In genomic region chr11:69053848-69054247, GRCm38 (mm10) we compare ENCODE assay signal across 30 mouse cellular contexts. TPM values are rescaled to one million over a fixed set of nuclear protein-coding genes. Genes with fewer than 3 reads are reported as not detected.
DNase-seq lines count a peak whose midpoint lies in the region; ATAC-seq and TF ChIP-seq lines count a peak whose summit lies in the region.
"Had no signal": no experiment of that assay in that cellular context is flagged by ENCODE, and none has a peak within 500 bp of the region (broad histone marks: within the 10 kb centered on the region; RNA-seq: fewer than 3 reads in every experiment).

No protein-coding gene starts in this region.

- H3K4me3 ChIP-seq in thymus, adult 2 months (ENCODE audit: control insufficient read depth, insufficient read depth, low read length) = no peak overlapping the region
- no peak overlapping the region for H3K4me3 ChIP-seq in midbrain, embryonic 15.5 days
- H3K4me3 ChIP-seq: embryonic facial prominence, embryonic 13.5 days; forebrain, embryonic 10.5 days; intestine, embryonic 15.5 days; limb, embryonic 13.5 days; megakaryocyte, embryonic 14.5 days; midbrain, embryonic 12.5 days; stomach, embryonic 15.5 days had no signal

- H3K27ac ChIP-seq in thymus, adult 2 months (ENCODE audit: control insufficient read depth, insufficient read depth, low read length) = no peak overlapping the region
- H3K27ac ChIP-seq in midbrain, embryonic 15.5 days = no peak overlapping the region
- H3K27ac ChIP-seq: embryonic facial prominence, embryonic 13.5 days; forebrain, embryonic 10.5 days; intestine, embryonic 15.5 days; kidney, postnatal 0 days; limb, embryonic 13.5 days; midbrain, embryonic 12.5 days; stomach, embryonic 15.5 days had no signal

- no peak overlapping the region for H3K4me2 ChIP-seq in midbrain, embryonic 15.5 days
- H3K4me2 ChIP-seq: embryonic facial prominence, embryonic 13.5 days; intestine, embryonic 15.5 days; limb, embryonic 13.5 days; liver, embryonic 11.5 days; midbrain, embryonic 12.5 days; stomach, embryonic 15.5 days had no signal

- DNase-seq in thymus, postnatal 0 days (ENCODE audit: low spot score) = peak; percentile 54
- no peak for DNase-seq in thymus, adult 2 months
- peak; percentile 61 for DNase-seq in naive thymus-derived CD4-positive, alpha-beta T cell, adult 2 months (ENCODE audit: low read depth)
- DNase-seq in left cerebral cortex, adult 9 months (ENCODE audit: low spot score in 2 of 2) = no peak
- DNase-seq in adrenal gland, adult 2 months = no peak
- DNase-seq: adrenal gland, adult 8-10 months; cerebellum, adult 8-10 months; cerebellum, postnatal 25 days; embryo, embryonic 11 days; forebrain, postnatal 0 days; heart, postnatal 14 days; kidney, adult 8-10 months; kidney, postnatal 4 days; lung, postnatal 4 days; retina, postnatal 1 day; right cerebral cortex, postnatal 14 days had no signal

- no peaks in the 10 kb centered on the region for H3K27me3 ChIP-seq in thymus, adult 2 months (ENCODE audit: control insufficient read depth, insufficient read depth, low read length)
- H3K27me3 ChIP-seq in midbrain, embryonic 15.5 days (replicated peaks) = no peaks in the 10 kb centered on the region
- H3K27me3 ChIP-seq: embryonic facial prominence, embryonic 13.5 days; intestine, embryonic 15.5 days; limb, embryonic 13.5 days; megakaryocyte, embryonic 14.5 days; midbrain, embryonic 12.5 days; Patski; stomach, embryonic 15.5 days had no signal

- TF ChIP-seq CTCF in thymus, adult 2 months (IDR thresholded peaks at IDR 0.05; ENCODE audit: borderline replicate concordance, control insufficient read depth, extremely low read depth, insufficient read depth, low read length, poor library complexity) = no peak

- WGBS in thymus, adult 2 months = 31% methylated on average over 3 of the region's 3 CpGs
- 76% methylated on average over 3 of the region's 3 CpGs for WGBS in midbrain, embryonic 15.5 days

- H3K9me3 ChIP-seq in midbrain, embryonic 15.5 days = no peaks in the 10 kb centered on the region
- H3K9me3 ChIP-seq: embryonic facial prominence, embryonic 13.5 days; forebrain, embryonic 10.5 days; intestine, embryonic 15.5 days; limb, embryonic 13.5 days; megakaryocyte, embryonic 14.5 days; midbrain, embryonic 12.5 days; stomach, embryonic 15.5 days had no signal

- 0 out of 2 replicates have a peak, but pooled peaks have one; percentile 33 for ATAC-seq in common myeloid progenitor, adult 5-6 weeks (replicated peaks; ENCODE audit: low read depth, poor library complexity, severe bottlenecking)
- no peak for ATAC-seq in midbrain, embryonic 15.5 days (replicated peaks)
- ATAC-seq: activated CD4-positive, CD25-positive, alpha-beta regulatory T cell, adult 4 months; forebrain, postnatal 0 days; hindbrain, embryonic 16.5 days; intestine, embryonic 15.5 days; Patski had no signal

- peaks cover 18% of the 10 kb centered on the region for H3K4me1 ChIP-seq in thymus, adult 2 months (replicated peaks; ENCODE audit: control insufficient read depth, insufficient read depth, low read length)
- H3K4me1 ChIP-seq in midbrain, embryonic 15.5 days = peaks cover 11% of the 10 kb centered on the region

- peaks cover 4% of the 10 kb centered on the region for H3K36me3 ChIP-seq in thymus, adult 2 months (ENCODE audit: control insufficient read depth, insufficient read depth, low read length)
- no peaks in the 10 kb centered on the region for H3K36me3 ChIP-seq in midbrain, embryonic 15.5 days (replicated peaks)

- TF ChIP-seq POLR2A in thymus, adult 2 months (IDR thresholded peaks at IDR 0.05; ENCODE audit: control insufficient read depth, extremely low read depth, insufficient read depth, low read length, poor library complexity) = no peak

- H3K9ac ChIP-seq in midbrain, embryonic 15.5 days = no peak overlapping the region
- H3K9ac ChIP-seq: embryonic facial prominence, embryonic 13.5 days; forebrain, postnatal 0 days; intestine, embryonic 15.5 days; limb, embryonic 13.5 days; midbrain, embryonic 12.5 days; stomach, embryonic 15.5 days had no signal

RNA-seq across cellular contexts. Expression of gene Borcs6, which starts 5.7 kb away (rescaled TPM):
- 9.8 and 12.4 TPM in 2 replicates for polyA plus RNA-seq in thymus, postnatal 0 days (2015; fragmentation: Nextera tagmentation; extraction: Ambion mirVana)
- 18.0 TPM in 2 replicates for polyA plus RNA-seq in thymus, adult 2 months (2012; rRNA removed)
- 4.5 and 5.4 TPM in 2 replicates for total RNA-seq in common myeloid progenitor, adult 5-6 weeks (2017)
- total RNA-seq in adrenal gland, adult 2 months (2021) = 10 to 100 TPM; 21.3 to 26.4 TPM
- 38.9 and 41.4 TPM in 2 replicates for polyA plus RNA-seq in adrenal gland, adult 2 months (2012; rRNA removed)
- polyA plus RNA-seq in midbrain, embryonic 15.5 days (2015; fragmentation: Nextera tagmentation; extraction: Ambion mirVana) = 20.5 and 21.2 TPM in 2 replicates

RNA-seq across cellular contexts. Expression of gene Aurkb, which starts 8.4 kb away (rescaled TPM):
- polyA plus RNA-seq in thymus, postnatal 0 days (2015; fragmentation: Nextera tagmentation; extraction: Ambion mirVana) = 134 and 154 TPM in 2 replicates
- 192 and 276 TPM in 2 replicates for polyA plus RNA-seq in thymus, adult 2 months (2012; rRNA removed)
- total RNA-seq in common myeloid progenitor, adult 5-6 weeks (2017) = 89.5 and 121 TPM in 2 replicates
- 1 to 10 TPM; 1.7 to 2.8 TPM for total RNA-seq in adrenal gland, adult 2 months (2021)
- 10.8 and 11.2 TPM in 2 replicates for polyA plus RNA-seq in adrenal gland, adult 2 months (2012; rRNA removed)
- 17.7 and 23.9 TPM in 2 replicates for polyA plus RNA-seq in midbrain, embryonic 15.5 days (2015; fragmentation: Nextera tagmentation; extraction: Ambion mirVana)

RNA-seq across cellular contexts. Expression of gene Tmem107, which starts 16.8 kb away (rescaled TPM):
- 29.8 and 33.2 TPM in 2 replicates for polyA plus RNA-seq in thymus, postnatal 0 days (2015; fragmentation: Nextera tagmentation; extraction: Ambion mirVana)
- polyA plus RNA-seq in thymus, adult 2 months (2012; rRNA removed) = 31.1 and 33.0 TPM in 2 replicates
- 23.2 and 26.3 TPM in 2 replicates for total RNA-seq in common myeloid progenitor, adult 5-6 weeks (2017)
- 10 to 100 TPM in 1 of 2 experiments, 1 to 10 TPM in 1; 9.5 to 16.9 TPM for total RNA-seq in adrenal gland, adult 2 months (2021)
- polyA plus RNA-seq in adrenal gland, adult 2 months (2012; rRNA removed) = 46.6 and 49.1 TPM in 2 replicates
- polyA plus RNA-seq in midbrain, embryonic 15.5 days (2015; fragmentation: Nextera tagmentation; extraction: Ambion mirVana) = 33.5 and 37.7 TPM in 2 replicates

RNA-seq across cellular contexts. Expression of gene Vamp2, which starts 34.4 kb away (rescaled TPM):
- polyA plus RNA-seq in thymus, postnatal 0 days (2015; fragmentation: Nextera tagmentation; extraction: Ambion mirVana) = 35.9 and 38.5 TPM in 2 replicates
- 159 and 175 TPM in 2 replicates for polyA plus RNA-seq in thymus, adult 2 months (2012; rRNA removed)
- 7.1 and 10.0 TPM in 2 replicates for total RNA-seq in common myeloid progenitor, adult 5-6 weeks (2017)
- 100 to 1,000 TPM; 104 to 130 TPM for total RNA-seq in adrenal gland, adult 2 months (2021)
- 425 and 479 TPM in 2 replicates for polyA plus RNA-seq in adrenal gland, adult 2 months (2012; rRNA removed)
- 319 and 333 TPM in 2 replicates for polyA plus RNA-seq in midbrain, embryonic 15.5 days (2015; fragmentation: Nextera tagmentation; extraction: Ambion mirVana)

RNA-seq across cellular contexts. Expression of gene Ctc1, which starts 38.1 kb away (rescaled TPM):
- polyA plus RNA-seq in thymus, postnatal 0 days (2015; fragmentation: Nextera tagmentation; extraction: Ambion mirVana) = 20.7 and 20.8 TPM in 2 replicates
- 57.8 and 64.4 TPM in 2 replicates for polyA plus RNA-seq in thymus, adult 2 months (2012; rRNA removed)
- total RNA-seq in common myeloid progenitor, adult 5-6 weeks (2017) = 18.0 and 30.8 TPM in 2 replicates
- 10 to 100 TPM; 21.8 to 26.6 TPM for total RNA-seq in adrenal gland, adult 2 months (2021)
- 37.8 and 39.7 TPM in 2 replicates for polyA plus RNA-seq in adrenal gland, adult 2 months (2012; rRNA removed)
- polyA plus RNA-seq in midbrain, embryonic 15.5 days (2015; fragmentation: Nextera tagmentation; extraction: Ambion mirVana) = 67.0 and 73.5 TPM in 2 replicates

Comparison
In these comparisons a context has a peak if more than half of its experiments do, and no peak if none do; other contexts are left out.
1. DNase-seq: peak in thymus, postnatal 0 days (single experiment) and naive thymus-derived CD4-positive, alpha-beta T cell, adult 2 months (single experiment); none in thymus, adult 2 months (single experiment), left cerebral cortex, adult 9 months (0 of 2) and adrenal gland, adult 2 months (single experiment).